Mouse (Mus musculus): ENCODE results near the gene Mfsd12. TPM values are rescaled to one million over a fixed set of nuclear protein-coding genes. Genes with fewer than 3 reads are reported as not detected.

Mfsd12 gene
- total RNA-seq, 2 experiments from 2014 or later, result 2.3 to 2.8 TPM

- DNase-seq (ENCODE audit: low spot score), result no peak
These were observed 2.4 kb upstream of the Mfsd12 start for GRCm38 (mm10) chr10:81354738-81355477.

DNA sequence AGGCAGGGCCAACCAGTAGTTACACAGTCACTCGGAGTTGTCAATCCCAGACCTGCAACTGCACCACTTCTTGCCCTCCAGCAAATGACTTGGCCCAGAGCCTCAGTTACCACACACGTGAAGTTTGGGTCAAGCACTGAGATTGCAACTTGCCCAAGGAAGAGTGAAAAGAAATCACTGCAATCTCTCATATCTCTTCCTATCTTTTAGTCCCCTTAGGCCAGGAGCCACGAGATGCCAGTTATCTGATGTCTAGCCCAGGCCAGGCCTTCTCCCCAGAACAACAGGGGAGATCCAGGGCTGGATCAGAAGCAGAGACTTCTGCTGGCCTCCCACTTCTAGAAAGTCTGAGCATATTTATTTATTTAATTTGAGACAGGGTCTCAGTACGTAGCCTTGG, 1.8 kb upstream of the Mfsd12 start:
- DNase-seq (ENCODE audit: low spot score), result no peak

- DNase-seq (ENCODE audit: low spot score), result no peak
These were observed 820 bp upstream of the Mfsd12 start for GRCm38 (mm10) chr10:81356352-81356990.

DNA sequence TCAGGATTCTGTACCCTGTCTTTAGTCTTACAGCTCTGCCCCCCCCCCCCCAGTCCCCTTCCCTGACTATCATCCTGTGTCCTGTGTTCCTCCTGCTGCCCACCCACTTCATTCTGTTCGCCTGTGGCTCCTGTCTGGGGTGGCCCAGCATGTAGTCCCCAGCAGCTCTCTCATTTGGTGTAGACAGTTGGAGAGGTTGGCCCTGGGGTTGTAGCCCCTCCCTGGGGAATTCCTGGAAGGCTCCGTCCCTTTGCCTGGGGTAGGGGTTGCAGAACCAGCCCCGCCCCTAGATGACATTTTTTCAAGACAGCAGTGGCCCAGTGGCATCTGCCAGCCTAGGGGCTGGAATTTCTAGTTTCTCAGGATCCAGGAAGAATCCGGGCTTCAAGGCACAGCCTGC, 918 bp downstream of the Mfsd12 start:
- no peak for DNase-seq (ENCODE audit: low spot score)

- no peak for DNase-seq (ENCODE audit: low spot score)
These were observed 1.6 kb downstream of the Mfsd12 start for GRCm38 (mm10) chr10:81358841-81359240.

DNA sequence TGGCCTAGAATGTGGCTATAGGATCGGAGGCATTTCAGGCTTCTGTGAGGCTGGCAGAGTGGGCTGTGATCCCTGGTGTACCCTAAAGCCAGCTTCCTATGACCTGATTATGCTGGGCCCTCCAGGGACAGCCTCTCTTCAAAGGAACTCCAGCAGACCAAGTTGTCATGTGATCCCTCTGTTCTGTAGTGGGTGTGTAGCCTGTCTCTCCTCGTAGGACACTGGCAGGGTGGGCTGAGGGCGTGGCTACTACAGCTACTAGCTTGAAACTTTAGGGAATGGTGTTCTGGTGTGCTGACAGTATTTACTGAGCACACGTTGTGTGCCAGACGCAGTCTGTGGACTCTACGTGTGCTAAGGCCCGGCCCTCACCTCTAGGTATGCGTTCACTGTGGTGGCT, 3.4 kb downstream of the Mfsd12 start:
- DNase-seq (ENCODE audit: low spot score), result no peak

- no peak for DNase-seq (ENCODE audit: low spot score)
These were observed 5.2 kb downstream of the Mfsd12 start for GRCm38 (mm10) chr10:81362336-81362949.

DNA sequence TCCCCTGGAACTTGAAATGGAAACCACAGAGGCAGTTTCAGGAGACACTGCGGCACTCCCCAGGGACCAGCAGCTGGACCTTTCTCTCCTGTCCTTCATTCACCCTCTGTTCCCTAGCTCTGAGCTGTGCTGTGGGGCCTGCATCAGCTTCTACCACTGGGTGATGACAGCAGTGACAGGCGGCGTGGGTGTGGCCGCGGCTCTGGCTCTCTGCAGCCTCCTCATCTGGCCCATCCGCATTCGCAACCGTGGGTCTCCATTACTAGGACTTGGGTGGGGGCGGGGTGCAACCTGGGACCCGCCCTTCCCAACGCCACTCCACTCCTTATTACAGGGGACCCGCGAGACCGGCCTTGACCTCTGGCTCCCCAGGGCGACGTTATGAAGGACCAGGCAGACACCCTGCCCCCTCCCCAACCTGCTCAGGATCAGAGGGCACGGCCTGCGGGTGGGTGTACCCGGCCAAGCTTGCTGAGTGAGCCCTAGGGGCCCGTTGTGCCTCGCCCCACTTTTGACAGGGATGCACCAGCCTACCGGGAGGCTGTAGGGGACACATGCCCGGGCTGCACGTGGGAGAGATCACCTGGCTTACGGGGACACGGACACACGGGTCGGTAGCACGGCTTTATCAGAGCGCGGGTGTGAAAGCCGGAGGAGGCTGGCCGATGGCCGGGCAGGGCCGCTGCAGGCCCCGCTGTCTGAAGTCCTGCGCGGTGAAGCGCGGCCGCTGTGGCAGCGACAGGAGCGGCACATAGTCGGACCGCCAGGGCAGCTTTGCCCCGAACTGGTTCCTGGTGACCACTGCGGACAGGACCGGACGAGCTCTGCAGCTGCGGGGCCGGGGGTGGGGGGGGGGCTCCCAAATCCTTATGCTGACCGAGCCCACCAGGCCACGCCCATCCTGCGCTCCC, 6.4 kb downstream of the Mfsd12 start:
- no peak for DNase-seq (ENCODE audit: low spot score)

GRCm38 (mm10) chr10:81364666-81365065, 7.4 kb downstream of the Mfsd12 start:
- DNase-seq (ENCODE audit: low spot score), result no peak

- DNase-seq (ENCODE audit: low spot score), result no peak
These were observed 7.8 kb downstream of the Mfsd12 start for GRCm38 (mm10) chr10:81365073-81365472.

GRCm38 (mm10) chr10:81365672-81366476, 8.6 kb downstream of the Mfsd12 start, which contains the start of gene 4930404N11Rik:
TSS of gene 4930404N11Rik (minus strand) at chr10:81365816.
- no peak for DNase-seq (ENCODE audit: low spot score)

GRCm38 (mm10) chr10:81366477-81367206, 9.4 kb downstream of the Mfsd12 start:
- DNase-seq (ENCODE audit: low spot score), result no peak

DNA sequence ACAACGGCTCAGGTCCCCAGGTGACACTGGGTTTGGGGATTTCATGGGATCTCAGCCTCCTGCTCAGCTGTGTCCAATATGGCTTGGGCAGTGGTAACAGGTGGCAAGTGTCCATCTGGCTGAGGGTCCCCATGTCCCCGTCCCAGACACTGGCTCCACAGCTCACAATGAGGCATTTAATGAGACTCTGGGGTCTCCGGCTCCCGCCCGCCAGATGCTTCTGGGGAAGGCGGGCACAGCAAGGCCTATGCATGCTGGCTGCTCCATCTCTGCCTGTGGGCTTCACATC, 9.9 kb downstream of the Mfsd12 start:
- DNase-seq (ENCODE audit: low spot score), result no peak

DNA sequence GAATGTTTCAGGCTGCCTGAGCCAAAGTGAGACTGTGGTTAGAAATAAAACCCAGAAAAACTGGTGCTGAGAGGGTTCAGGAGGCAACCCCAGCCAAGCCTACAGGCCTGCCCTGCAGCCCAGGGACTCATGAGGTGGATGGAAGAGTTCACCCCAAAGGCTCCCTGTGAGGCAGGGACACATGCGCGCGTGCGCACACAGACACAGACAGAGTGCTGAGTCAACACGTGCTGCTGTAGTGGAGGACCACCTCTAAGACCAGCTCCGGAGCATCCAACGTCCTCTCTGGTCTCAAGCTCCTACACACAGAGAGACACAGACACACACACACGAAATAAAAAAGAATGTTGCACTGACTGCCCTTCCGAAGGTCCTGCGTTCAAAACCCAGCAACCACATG, 18.0 kb downstream of the Mfsd12 start:
- DNase-seq (ENCODE audit: low spot score), result no peak

- DNase-seq (ENCODE audit: low spot score), result no peak
These were observed 19.5 kb downstream of the Mfsd12 start for GRCm38 (mm10) chr10:81376561-81377361.

GRCm38 (mm10) chr10:81377362-81377664, 20.0 kb downstream of the Mfsd12 start:
- no peak for DNase-seq (ENCODE audit: low spot score)

DNA sequence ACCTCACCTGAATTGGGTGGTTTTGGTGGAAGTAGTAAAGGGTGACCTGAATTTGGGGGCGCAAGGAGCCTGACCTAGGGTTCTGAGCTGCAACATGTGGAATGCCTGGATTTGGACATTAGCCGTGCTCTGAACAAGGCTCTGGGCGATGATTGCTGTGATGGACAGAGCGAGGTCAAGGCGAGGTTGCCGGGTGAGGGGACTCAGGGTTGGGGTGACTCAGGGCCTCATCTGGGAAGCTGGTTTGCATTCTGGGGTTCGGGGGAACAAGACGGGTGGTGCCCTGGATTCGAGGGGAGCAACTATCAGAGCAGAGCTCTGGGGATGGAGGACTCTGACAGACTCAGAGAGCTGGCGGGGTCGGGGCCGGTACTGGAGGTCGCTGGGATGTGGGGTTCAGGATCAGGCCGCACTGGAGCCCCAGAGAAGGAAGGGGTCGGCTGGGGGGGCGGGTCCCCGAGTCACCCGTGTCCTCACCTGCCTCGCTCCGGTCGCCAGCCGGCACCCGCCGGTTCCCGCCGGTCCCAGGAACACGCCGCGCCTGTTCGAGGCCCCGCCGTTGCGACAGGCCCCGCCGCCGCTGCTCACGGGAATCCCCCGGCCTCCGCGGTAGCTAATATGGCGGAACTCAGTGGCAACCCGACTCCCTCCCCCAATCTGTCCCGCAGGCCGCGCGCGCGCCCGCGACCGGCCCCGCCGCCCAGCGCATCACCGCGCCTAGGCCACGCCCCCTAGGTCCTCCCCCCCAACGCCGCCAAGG, 20.7 kb downstream of the Mfsd12 start, which contains the start of gene Fzr1:
Gene Fzr1 (minus strand): TSS at position 724 of the 760 bp plus-strand sequence.
- DNase-seq (ENCODE audit: low spot score), result no peak

DNA sequence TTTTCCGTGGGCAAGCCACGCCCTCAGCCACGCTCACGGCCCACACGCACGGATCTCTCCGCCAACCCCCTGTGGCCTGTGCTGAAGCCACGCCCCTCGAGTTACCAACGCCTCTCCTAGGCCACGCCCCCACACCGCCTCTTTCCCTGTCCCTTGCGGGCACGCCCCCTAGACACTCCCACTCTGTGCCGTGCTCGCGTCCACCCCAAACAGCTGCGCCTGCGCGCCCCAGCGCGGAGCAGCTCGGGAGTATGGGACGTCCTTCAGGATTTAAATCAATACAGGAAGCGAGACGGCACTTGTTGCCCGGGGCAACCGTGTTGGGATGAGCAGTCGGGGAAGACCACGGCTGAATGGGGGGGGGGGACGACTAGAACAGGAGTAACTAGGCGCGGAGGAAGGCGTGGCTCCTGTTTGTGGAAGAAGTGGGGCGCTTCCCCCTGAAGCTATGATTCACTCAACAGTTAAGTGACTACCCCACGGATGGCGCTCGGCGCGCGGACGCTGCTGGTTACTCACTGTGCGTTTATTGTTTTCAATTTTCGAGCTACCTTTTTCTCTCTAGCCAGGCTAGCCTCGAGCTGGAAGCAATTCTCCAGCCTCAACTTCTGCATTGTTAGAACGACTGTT, 21.4 kb downstream of the Mfsd12 start:
- peak; percentile 100 for DNase-seq (ENCODE audit: low spot score)
